Mouse (Mus musculus) cerebellum, adult 2 months (tissue): ENCODE measurements around the gene Cntn2. TPM values are rescaled to one million over a fixed set of nuclear protein-coding genes. Genes with fewer than 3 reads are reported as not detected.

Experiments used
- DNase-seq, 2 experiments: peaks; one replicate each; pipeline ENCODE4 v3.0.0; 2021
- H3K27ac ChIP-seq: fragments of 200-500 bp; 2 replicates; pipeline ENCODE4 v1.5.1; 2012; ENCODE audit warnings: low read length, control low read depth, inconsistent platforms; ENCODE audit not compliant: insufficient read depth
- H3K27me3 ChIP-seq: fragments of 200-500 bp; 2 replicates; pipeline ENCODE4 v1.6.1; 2012; ENCODE audit warnings: inconsistent platforms, mild to moderate bottlenecking, low read length, moderate library complexity; ENCODE audit not compliant: control insufficient read depth, insufficient read depth
- H3K4me1 ChIP-seq: fragments of 200-500 bp; 2 replicates; pipeline ENCODE4 v1.6.1; 2011; ENCODE audit warnings: low read length; ENCODE audit not compliant: control insufficient read depth, insufficient read depth
- H3K4me3 ChIP-seq: fragments of 200-500 bp; replicated peaks from 2 replicates; pipeline ENCODE3; 2011; ENCODE audit warnings: mild to moderate bottlenecking, low read depth, low read length, control low read depth; ENCODE audit not compliant: insufficient read depth
- CTCF ChIP-seq: fragments of 200-500 bp; IDR thresholded peaks from 2 replicates; pipeline ENCODE4 v1.5.1; 2011; ENCODE audit warnings: low read depth, mild to moderate bottlenecking, control low read depth, low read length, moderate library complexity, borderline replicate concordance; ENCODE audit not compliant: insufficient read depth
- POLR2A ChIP-seq: fragments of 200-500 bp; IDR thresholded peaks from 2 replicates; pipeline ENCODE4 v1.6.1; 2011; ENCODE audit warnings: low read length, control low read depth, borderline replicate concordance; ENCODE audit not compliant: insufficient read depth
- WGBS: fragments of 180-500 bp; shearing (Covaris S2); methylation state at CpG from one replicate; pipeline ENCODE4 v1.1.7; 2018; 5-methylcytosine and 5-hydroxymethylcytosine counted together
- polyA plus RNA-seq: library from polyadenylated mRNA; depleted of rRNA; stranded (reverse); fragments of >200 nt; gene quantifications from 2 replicates; pipeline ENCODE4 v1.2.3, GENCODE M21; 2012

Cntn2 gene
- polyA plus RNA-seq, 1 experiment: 165 TPM

- peak within 1 kb of the TSS; percentile 87; the same call in 1 of the 2 replicates for H3K27ac ChIP-seq
- TF ChIP-seq CTCF (no peak), POLR2A (no peak)
- peak in 1 of 2 experiments; percentile 10 for DNase-seq
- peaks cover 13% of the 10 kb centered on the region for H3K4me1 ChIP-seq
- H3K27me3 ChIP-seq: no peaks in the 10 kb centered on the region
- no peak within 1 kb of the TSS for H3K4me3 ChIP-seq
- 69% methylated on average over 7 of the region's 7 CpGs for WGBS
These were observed 37.0 kb downstream of the Cntn2 start, which contains the start of gene Tmem81 for GRCm38 (mm10) chr1:132506058-132506457. TSS of gene Tmem81 (plus strand) at chr1:132506230.

GRCm38 (mm10) chr1:132505155-132505554 is 37.9 kb downstream of the Cntn2 start:
- TF ChIP-seq CTCF: no peak
- no peak for TF ChIP-seq POLR2A
- WGBS: 55% methylated on average over 5 of the region's 5 CpGs
- peaks cover 13% of the 10 kb centered on the region for H3K4me1 ChIP-seq
- H3K4me3 ChIP-seq: no peak overlapping the region
- DNase-seq: peak in 1 of 2 experiments; percentile 17
- H3K27ac ChIP-seq: peak overlapping the region; percentile 43; the same call in 1 of the 2 replicates
- no peaks in the 10 kb centered on the region for H3K27me3 ChIP-seq

- peak; percentile 46 to 58 for DNase-seq
- peaks cover 4% of the 10 kb centered on the region; the same call in 1 of the 2 replicates for H3K4me1 ChIP-seq
- TF ChIP-seq CTCF (no peak), POLR2A (no peak)
- WGBS: 4% methylated on average over 2 of the region's 2 CpGs
- H3K27ac ChIP-seq: no peak overlapping the region
- H3K4me3 ChIP-seq: no peak overlapping the region
- H3K27me3 ChIP-seq: no peaks in the 10 kb centered on the region
These were observed 42.5 kb downstream of the Cntn2 start for GRCm38 (mm10) chr1:132500535-132500934.

- TF ChIP-seq CTCF (no peak), POLR2A (no peak)
- DNase-seq: no peak
- WGBS: 69% methylated on average over 6 of the region's 6 CpGs
- Histone ChIP-seq H3K27me3 (no peaks in the 10 kb centered on the region), H3K4me3 (no peak overlapping the region), H3K4me1 (no peaks in the 10 kb centered on the region), H3K27ac (no peak overlapping the region)
These were observed 59.3 kb downstream of the Cntn2 start for GRCm38 (mm10) chr1:132483759-132484158.

GRCm38 (mm10) chr1:132483234-132483633 is 59.8 kb downstream of the Cntn2 start:
- Histone ChIP-seq H3K27me3 (no peaks in the 10 kb centered on the region), H3K27ac (no peak overlapping the region), H3K4me1 (no peaks in the 10 kb centered on the region), H3K4me3 (no peak overlapping the region)
- WGBS: 73% methylated on average over 3 of the region's 3 CpGs
- TF ChIP-seq POLR2A: no peak
- no peak for TF ChIP-seq CTCF
- DNase-seq: no peak

GRCm38 (mm10) chr1:132481619-132482018 is 61.4 kb downstream of the Cntn2 start:
- no peak overlapping the region for H3K27ac ChIP-seq
- H3K4me3 ChIP-seq: no peak overlapping the region
- no peaks in the 10 kb centered on the region; the same call in 1 of the 2 replicates for H3K4me1 ChIP-seq
- DNase-seq: no peak
- 89% methylated on average over 2 of the region's 2 CpGs for WGBS
- TF ChIP-seq POLR2A: no peak
- no peak for TF ChIP-seq CTCF
- no peaks in the 10 kb centered on the region for H3K27me3 ChIP-seq

- no peaks in the 10 kb centered on the region for H3K27me3 ChIP-seq
- WGBS: 82% methylated on average over 1 of the region's 1 CpGs
These were observed 63.6 kb downstream of the Cntn2 start for GRCm38 (mm10) chr1:132479438-132479837.

GRCm38 (mm10) chr1:132476928-132477691 is 65.9 kb downstream of the Cntn2 start, which contains the start of gene Rbbp5:
TSS of gene Rbbp5 (plus strand) at chr1:132477365.
- Histone ChIP-seq H3K27me3 (no peaks in the 10 kb centered on the region), H3K4me3 (peak within 1 kb of the TSS; percentile 98), H3K27ac (peak within 1 kb of the TSS; percentile 65; the same call in 1 of the 2 replicates), H3K4me1 (no peaks in the 10 kb centered on the region; the same call in 1 of the 2 replicates)
- under 1% methylated on average over 43 of the region's 43 CpGs for WGBS
- TF ChIP-seq POLR2A: peak; percentile 65; the same call in 1 of the 2 replicates
- TF ChIP-seq CTCF: no peak
- DNase-seq: peak; percentile 85 to 91

More at GRCm38 (mm10) chr1:132479438-132479837, 63.6 kb downstream of the Cntn2 start:
- TF ChIP-seq CTCF (no peak), POLR2A (no peak)
- no peaks in the 10 kb centered on the region; the same call in 1 of the 2 replicates for H3K4me1 ChIP-seq
- no peak for DNase-seq
- no peak overlapping the region for H3K4me3 ChIP-seq
- H3K27ac ChIP-seq: no peak overlapping the region
